Mouse (Mus musculus): ENCODE data around the gene Ada. TPM values are rescaled to one million over a fixed set of nuclear protein-coding genes. Genes with fewer than 3 reads are reported as not detected.
"Not testable (repeated sequence)": the region's sequence is repeated elsewhere in the genome, so short reads cannot be mapped to it uniquely, and the experiment has no call there.

Ada gene
- total RNA-seq, 4 experiments from 2014 or later, result 1.4 to 2.0 (median 1.5) TPM

DNA sequence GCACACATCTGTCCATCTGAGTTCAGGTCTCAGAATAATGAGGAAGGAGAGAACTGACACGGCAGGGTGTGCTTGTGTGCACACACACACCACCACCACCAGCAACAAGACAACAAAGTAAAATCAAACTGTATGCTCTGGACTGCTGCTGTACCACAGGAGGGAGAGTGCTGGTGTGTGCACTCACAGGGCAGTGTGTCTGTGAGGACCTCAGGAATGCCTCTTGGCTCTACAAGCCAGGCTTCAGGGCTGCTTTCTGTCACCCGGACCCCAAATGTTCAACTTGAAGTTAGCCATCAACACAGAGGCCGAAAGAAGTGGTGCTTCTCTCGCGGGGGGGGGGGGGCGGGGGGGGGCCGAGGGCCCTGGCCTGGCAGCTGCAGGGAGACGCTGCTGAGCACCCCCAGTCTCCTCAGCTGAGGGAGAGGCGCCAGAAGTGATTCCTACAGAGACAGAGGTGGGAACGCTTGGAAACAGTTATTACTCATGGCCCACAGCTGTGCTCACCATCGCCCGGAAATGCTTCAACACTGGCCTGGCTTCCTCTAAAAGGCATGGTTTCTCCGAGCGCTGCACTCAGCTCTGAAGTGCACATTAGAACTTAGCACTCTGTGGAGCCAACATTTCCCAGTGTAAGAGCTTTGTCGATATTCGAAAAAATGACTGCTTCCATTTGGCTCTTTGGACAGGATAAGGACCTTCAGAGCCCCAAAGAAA, 52.1 kb downstream of the Ada start:
- no peak for DNase-seq (ENCODE audit: low spot score in 2 of 2)

DNA sequence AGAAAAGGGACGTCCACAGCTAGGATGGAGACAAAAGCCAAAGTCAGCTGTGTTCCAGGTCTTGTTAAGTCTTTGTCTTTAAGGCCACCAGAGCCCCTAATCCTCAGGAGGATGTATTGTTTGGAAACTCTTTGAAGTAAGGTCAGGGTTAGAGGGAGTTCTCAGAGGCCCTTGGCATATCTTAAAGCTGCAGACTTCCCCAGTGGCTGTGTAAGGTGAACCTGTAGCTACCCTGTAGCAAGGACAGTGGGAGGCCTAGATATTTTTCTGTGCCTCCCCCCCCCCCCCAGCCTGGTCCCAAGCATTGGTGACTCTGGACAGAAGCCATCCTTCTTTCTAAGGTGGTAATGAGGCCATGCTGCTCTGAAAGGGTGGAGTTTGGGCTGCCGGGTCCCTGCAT, 53.3 kb downstream of the Ada start:
- DNase-seq (ENCODE audit: low spot score in 2 of 2), result no peak

DNA sequence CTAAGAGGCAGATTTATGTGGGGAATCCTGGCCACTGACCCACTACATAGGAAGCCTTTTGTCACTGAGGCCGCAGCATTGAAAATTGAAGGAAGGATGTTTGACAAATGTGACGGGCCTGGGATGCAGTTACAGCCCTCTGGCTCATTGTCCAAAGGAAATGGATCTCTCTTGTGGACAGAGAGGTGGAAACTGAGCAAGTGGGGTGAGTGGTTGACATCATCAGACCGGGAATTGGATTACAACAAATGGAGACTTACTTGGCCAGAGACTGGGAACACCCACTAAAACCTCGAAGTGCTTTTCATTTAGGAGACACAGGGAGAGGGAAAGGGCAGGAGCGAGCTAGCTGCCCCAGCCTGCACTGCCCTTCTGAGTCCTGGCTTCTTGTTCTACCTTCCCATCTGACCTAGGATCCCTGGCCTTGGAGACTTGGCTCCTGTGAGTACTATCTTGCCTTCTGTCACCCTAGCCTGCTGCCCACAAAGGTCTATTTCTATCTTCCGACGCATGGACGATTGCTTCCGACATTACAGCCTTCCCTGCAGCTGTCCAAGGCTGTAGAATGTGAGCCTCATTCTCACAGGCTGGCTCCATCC, 56.2 kb downstream of the Ada start:
- no peak for DNase-seq (ENCODE audit: low spot score in 2 of 2)

DNA sequence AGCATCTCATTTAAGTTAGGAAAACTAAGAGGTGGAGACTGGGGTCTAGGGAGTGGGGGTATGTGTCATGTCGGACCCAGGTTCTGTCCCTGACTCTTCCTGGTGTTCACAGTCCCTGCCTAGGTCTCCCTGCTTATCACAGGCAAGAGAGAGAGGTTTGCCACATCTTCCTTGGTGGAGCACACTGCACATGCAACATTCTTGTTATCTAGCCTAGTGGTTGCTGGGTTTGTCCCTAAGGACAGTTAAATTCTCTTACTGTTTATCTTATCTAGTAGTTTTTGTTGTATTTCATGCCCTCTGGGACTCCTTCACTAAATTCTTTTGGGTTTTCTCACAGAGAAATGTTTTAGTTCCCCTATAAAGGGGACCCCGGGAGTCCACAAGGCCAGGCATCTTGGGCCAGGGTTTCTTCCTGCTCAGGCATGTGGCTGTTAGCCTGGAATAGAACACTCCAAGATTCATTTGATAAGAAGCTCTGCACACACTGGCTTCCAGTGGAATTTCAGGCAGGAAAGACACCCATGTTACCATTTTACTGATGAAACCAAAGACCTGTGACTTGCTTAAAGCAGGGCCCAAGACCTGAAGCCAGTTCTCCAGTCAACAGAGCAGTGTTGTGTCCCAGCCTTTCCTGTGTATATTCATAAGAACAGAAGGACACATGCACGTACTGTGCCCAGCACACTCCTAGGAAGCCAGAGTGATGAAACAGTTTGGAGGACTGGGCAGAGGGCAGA, 57.0 kb downstream of the Ada start:
- no peak for DNase-seq (ENCODE audit: low spot score in 2 of 2)

DNA sequence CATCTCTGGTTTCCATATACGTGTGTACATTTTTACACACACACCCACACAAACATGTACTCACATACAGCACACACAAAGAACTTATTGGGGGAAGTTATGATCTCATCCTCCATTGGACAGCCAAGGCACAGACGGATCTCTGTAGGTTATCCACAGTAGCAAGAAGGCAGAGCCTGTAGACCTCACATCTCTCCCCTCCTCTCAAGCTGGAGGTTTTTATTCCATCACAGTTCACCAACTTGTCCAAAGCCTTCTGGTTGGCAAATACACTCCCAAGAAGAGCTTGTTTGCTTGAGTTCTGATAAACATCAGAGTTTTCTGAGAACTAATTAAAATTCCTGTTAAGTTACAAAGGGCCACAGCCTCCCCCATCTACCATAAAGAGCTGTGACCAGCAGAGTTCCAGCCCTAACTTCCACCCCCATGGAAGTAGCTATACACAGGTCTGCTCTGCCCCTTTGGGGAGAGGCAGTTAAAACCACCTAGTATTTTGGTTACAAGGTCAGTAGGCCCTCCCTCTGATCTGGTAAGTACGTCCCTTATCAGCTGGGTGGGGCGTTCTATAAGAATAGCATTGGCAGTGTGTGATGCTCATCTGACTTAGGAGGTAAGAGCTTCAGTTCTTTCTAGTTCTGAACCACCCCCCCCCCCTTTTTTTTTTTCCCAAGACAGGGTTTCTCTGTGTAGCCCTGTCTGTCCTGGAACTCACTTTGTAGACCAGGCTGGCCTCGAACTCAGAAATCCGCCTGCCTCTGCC, 58.0 kb downstream of the Ada start:
- no peak for DNase-seq (ENCODE audit: low spot score in 2 of 2)

DNA sequence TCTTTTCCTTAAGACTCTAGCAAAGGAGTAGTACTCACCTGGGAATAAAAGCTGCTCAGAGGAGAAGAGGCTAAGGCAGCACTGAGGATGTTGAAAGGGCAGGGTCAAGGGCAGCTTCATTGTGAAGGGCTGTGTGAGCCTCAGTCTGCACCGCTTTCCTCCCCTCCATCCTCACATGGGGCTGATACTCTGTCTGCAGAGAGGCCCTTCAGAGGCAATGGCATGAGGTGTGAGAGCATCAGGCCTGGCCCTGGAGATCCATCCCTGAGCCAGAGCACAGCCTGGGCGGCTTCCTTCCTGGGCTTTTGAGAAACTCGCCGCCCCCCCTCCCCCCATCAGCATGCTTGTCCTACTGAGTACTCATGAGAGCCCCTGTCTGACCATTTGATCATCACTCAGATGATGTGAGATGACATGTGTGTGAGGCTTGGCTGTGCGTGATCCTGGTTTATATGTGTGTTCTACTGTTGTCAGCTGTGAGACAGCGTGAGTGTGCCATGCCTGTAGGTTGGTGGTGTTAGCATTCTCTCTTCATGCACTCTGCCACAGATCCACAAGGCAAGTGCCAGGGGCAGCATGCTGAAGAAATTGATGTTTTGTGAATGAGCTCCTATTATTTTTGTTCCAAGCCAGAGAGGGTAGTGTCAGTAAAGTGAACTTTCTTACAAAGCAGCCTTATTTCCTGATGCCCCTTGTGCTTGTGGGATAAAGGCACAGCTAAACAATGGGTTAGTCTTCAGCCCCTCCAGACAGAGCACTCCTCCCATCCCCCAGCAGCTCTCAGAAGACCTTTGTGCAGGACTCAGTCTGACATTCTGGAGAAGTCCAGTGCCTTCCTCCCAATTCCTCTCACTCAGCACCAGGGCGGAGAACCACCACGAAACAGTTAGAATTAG, 59.4 kb downstream of the Ada start:
- DNase-seq (ENCODE audit: low spot score in 2 of 2), result no peak

DNA sequence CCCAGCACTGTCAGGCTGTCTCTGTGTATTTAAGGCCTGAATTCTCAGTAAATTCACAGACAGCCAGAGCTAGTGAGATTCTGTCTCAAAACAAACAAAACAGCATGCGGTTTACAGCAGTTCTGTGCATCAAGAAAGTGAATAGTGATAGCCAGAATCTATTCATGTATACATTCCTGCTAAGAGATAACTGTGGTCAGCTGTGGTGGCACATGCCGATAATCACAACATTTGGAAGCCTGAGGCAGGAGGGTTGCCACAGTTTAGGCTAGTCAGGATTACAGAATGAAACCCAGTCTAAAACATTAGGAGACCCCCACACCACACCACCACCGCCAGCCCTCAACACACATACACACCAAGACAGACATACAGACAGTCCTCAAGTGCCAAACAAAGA, 60.3 kb downstream of the Ada start:
- DNase-seq (ENCODE audit: low spot score in 2 of 2), result no peak

DNA sequence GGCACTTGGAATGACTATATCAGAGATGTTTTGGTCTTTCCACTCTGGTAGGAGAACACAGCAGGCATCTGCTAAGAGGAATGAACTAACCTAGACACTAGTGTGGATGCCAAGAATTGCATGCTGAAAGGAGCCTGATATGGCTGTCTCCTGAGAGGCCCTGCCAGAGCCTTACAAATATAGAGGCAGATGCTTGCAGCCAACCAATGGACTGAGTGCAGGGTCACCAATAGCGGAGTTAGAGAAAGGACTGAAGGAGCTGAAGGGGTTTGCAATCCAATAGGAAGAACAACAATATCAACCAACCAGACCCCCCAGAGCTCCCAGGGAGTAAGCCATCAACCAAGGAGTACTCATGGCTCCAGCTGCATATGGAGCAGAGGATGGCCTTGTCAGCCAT, 61.7 kb downstream of the Ada start:
- not testable (repeated sequence) for DNase-seq (ENCODE audit: low spot score in 2 of 2)

DNA sequence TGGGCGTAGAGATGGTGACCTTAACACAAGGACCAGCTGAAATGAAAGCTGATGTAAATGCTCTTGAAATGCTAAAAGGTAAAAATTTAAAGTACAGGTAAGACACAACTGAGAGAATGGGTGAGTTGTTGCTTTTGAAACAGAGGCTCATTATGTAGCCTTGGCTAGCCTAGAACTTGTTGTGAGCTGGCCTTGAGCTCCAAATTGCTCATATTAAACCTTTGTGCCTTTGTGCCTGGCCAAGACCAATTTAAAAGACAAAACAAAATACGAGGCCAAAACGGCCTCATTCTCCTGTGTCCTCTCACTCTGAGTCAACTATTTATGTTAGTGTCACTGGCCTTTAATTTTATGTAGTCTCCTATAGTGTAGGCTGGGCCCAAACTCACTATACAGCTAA, 63.2 kb downstream of the Ada start:
- no peak for DNase-seq (ENCODE audit: low spot score in 2 of 2)

DNA sequence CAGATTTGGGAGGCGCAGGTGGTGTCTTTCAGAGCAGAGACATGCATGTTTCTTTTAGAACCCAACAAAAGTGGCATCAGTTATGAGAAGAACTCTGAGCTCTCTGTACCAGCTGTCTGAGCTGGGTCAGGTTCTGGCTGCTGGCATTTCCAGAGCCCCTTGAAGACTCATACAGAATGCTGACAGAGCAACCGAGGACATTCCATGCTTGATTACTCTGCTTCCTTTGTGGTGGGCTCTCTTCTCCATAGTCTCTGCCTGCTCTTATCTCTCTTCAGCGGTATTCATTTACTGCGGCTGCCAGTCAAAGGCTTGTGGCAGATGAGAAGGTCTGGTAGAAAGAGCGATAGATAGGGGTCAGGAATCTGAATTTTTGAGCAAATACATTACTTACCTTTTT, 63.8 kb downstream of the Ada start:
- DNase-seq (ENCODE audit: low spot score in 2 of 2), result no peak

DNA sequence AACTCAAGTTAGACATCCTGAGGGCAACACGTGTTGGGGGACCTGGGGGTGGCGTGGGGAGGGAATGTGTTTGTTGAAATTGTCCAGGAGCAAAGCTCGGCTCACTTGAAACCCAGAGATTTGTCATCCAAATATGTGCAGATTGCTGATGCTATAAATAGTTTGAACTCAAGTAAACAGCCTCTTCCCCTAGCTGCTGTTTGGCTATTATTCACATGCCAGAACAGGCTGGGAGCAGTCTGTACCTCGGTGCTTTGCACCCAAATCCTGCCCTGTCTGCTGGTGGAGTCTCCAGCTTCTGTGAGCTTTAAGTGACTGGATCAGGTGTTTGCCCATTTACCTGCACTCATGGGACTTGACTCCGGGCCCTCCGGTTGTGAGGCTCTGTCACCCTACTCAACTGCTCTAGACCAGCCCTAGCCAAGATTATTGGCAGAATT, 64.3 kb downstream of the Ada start:
- peak; percentile 54 to 81 for DNase-seq (ENCODE audit: low spot score in 2 of 2)

DNA sequence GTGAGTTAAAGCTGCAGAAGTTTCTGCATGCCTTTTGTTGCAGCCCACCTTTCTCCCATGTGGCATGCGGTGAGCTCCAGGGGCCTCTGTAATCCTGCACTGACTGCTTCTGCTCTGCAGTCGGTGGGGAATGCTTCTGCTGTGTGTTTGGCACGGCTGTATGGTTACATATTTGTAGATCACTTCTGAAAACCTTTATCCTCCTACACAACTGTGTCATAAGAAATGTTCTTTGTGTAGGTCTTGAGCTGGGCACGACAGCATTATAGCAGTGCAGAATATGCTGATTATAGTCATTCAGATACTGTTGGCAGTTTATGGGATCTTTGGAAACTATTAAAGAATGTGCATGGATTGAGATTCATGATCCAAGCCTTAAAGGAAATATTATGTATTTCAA, 64.8 kb downstream of the Ada start:
- peak in 1 of 2 experiments; percentile 51 for DNase-seq (ENCODE audit: low spot score in 2 of 2)

DNA sequence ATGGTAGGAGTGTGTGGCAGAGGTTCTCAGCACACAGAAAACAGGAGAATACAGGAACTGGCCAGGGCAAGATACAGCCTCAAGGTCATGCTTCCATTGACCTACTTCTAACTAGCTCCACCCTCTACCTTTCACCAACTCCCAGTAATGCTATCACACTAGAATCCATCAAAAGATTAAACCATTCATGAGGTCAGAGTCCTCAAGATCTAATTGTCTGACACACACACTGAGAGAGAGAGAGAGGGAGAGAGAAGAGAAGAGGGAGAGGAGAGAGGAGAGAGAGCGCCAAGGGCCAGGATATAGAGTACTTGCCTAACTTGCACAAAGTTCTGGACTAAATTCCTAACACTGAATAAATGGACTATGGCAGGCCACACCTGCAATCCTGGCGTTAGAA, 67.7 kb downstream of the Ada start:
- DNase-seq (ENCODE audit: low spot score in 2 of 2), result no peak

DNA sequence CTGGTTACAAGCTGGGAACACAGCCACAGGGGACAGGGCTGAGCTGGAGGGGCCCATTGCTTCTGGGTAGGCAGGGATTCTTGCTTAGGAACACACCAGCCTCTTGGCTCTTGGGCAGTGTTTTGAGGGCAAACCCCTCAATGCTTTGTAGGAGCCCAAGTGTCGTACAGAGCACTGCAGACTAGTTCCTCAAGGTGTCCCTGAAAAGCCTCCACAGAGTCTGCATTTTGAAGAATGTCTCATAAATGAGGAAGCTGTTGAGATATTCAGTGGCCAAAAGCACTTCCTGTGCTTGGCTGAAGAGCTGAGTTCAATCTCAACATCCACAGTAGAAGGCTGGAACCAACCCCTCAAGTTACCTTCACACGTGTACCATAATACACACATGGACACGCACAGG, 73.3 kb downstream of the Ada start:
- no peak for DNase-seq (ENCODE audit: low spot score in 2 of 2)

Other genes starting within 250 kb of the Ada start
- not detected for gene Hnf4a, start 243.4 kb downstream of the Ada start, total RNA-seq (2022)
- gene Ttpal, start 147.9 kb downstream of the Ada start, total RNA-seq (2022), result 10 to 100 TPM; 53.4 to 61.2 (median 59.0) TPM
- gene Serinc3, start 105.1 kb downstream of the Ada start, total RNA-seq (2022), result 100 to 1,000 TPM; 225 to 241 (median 233) TPM
- 100 to 1,000 TPM; 112 to 128 (median 121) TPM for gene Pkig, start 91.9 kb downstream of the Ada start, total RNA-seq (2022)
- gene Ccn5, start 70.6 kb upstream of the Ada start, total RNA-seq (2022), result under 1 TPM in 1 of 4 experiments, not detected in 3; 0.18 TPM
- gene Kcnk15, start 103.4 kb upstream of the Ada start, total RNA-seq (2022), result under 1 TPM; 0.19 to 0.27 (median 0.25) TPM
- gene Rims4, start 168.4 kb upstream of the Ada start, total RNA-seq (2022), result 10 to 100 TPM; 64.3 to 72.1 (median 69.3) TPM
- 100 to 1,000 TPM; 427 to 461 (median 444) TPM for gene Ywhab, start 244.7 kb upstream of the Ada start, total RNA-seq (2022)